Mouse (Mus musculus) granulocyte monocyte progenitor cell, adult 5-6 weeks (primary cell): ENCODE results near the gene Hdac5. TPM values are rescaled to one million over a fixed set of nuclear protein-coding genes. Genes with fewer than 3 reads are reported as not detected.
A peak's percentile ranks its signal among the peaks of the same experiment; 100 is the strongest.
"Not testable (repeated sequence)": the region's sequence is repeated elsewhere in the genome, so short reads cannot be mapped to it uniquely, and the experiment has no call there.

Experiments used
- ATAC-seq: replicated peaks from 2 replicates; pipeline ENCODE4 v1.8.0; 2016; ENCODE audit warnings: mild to moderate bottlenecking, moderate TSS enrichment, inconsistent platforms; ENCODE audit not compliant: poor library complexity, severe bottlenecking
- total RNA-seq, 2 experiments: library from RNA; stranded (forward) in 1 of 2; stranded (reverse) in 1 of 2; fragments of 200-712, 200-1000 nt in 1 of 2; fragments of >200 nt in 1 of 2; fragmentation: Nextera tagmentation in 1 of 2; gene quantifications; 2 replicates each; pipeline ENCODE4 v1.2.3; 2014 to 2017

Hdac5 gene
- total RNA-seq, 2 experiments from 2014 or later: 26.3 to 28.5 TPM

DNA sequence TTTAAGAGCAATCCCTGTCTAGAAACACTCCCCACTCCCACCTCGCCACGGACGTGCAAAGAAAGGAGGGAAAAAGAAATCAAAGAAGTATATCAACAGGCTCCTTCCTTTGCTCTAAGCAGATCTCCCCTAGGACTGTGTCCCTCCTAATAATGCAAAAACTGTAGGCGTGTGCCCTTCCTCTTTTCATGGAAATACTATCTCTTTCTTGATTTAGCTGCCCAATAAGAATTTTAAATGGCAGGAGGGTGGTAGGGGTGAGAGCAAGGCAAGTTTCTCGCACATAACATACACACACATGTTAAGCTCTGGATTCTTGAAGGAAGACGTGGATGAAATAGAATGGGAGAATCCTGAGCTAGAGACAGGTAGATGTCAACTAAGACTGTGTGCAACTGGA, 41.0 kb downstream of the Hdac5 start:
- ATAC-seq: no peak

- ATAC-seq: no peak
These were observed 43.7 kb downstream of the Hdac5 start for GRCm38 (mm10) chr11:102186235-102186634.

- ATAC-seq: no peak
These were observed 44.3 kb downstream of the Hdac5 start for GRCm38 (mm10) chr11:102185677-102186076.

GRCm38 (mm10) chr11:102184646-102185495, 45.1 kb downstream of the Hdac5 start, which contains the start of gene Lsm12:
Gene Lsm12, minus strand, starts transcription at chr11:102185296.
- ATAC-seq: peak; percentile 78

DNA sequence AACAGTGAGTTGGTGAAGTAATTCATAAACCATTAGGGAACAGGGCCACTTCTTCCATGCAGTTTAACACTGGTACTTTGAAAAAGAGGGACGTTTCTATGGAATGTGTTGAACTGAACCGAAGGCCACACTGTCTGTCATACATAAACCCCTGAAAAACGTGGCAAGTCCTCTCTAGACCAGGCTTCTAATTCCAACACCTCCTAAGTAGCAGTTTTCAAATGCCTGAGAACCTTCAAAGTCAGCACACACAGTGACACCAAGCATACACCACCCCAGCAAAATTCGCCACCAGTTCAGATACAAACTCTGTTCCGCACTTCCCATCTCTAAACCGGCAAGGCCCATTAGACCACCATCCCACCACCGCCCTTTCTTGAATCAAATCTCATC, 45.7 kb downstream of the Hdac5 start:
- ATAC-seq: no peak

- ATAC-seq: no peak
These were observed 50.1 kb downstream of the Hdac5 start for GRCm38 (mm10) chr11:102179836-102180235.

- ATAC-seq: no peak
These were observed 61.3 kb downstream of the Hdac5 start for GRCm38 (mm10) chr11:102168689-102169088.

GRCm38 (mm10) chr11:102167539-102167938, 62.4 kb downstream of the Hdac5 start:
- no peak for ATAC-seq

DNA sequence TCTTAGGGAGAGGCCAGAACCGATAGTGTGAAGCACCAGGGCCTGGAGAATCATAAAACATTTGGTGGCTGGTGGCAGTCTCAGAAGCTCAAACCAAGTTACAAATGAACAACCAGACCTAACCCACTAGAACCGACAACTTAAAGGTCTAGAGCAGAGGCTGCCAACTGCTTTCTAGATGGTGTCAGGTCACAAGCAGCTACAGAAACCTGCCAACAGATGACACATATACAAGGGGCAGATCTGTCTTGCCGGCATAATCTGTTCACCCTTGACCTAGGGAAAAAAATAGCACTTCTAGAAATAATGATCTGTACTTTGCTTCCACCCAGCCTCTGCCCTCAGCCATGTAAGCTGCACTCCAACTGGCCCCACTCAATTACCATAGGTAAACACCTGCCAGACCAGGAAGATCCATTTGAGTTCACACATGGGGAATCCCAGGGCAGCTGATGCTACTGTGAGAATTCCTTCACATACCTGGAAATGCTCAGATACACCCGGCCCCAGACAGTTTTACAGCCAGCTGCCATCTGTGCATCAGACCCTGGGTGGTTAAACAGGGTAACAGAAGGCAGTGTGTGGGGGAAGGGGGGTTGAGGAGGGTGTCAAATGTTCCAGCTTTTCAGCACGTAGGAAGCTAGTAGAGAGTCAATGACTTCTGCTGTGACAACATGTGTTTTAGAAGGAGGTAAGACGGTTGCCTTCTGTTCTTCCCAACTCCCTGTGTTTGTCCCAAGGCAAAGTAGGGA, 63.8 kb downstream of the Hdac5 start:
- no peak for ATAC-seq

GRCm38 (mm10) chr11:102159781-102160180, 70.2 kb downstream of the Hdac5 start:
- peak; percentile 31; the same call in 1 of the 2 replicates for ATAC-seq

DNA sequence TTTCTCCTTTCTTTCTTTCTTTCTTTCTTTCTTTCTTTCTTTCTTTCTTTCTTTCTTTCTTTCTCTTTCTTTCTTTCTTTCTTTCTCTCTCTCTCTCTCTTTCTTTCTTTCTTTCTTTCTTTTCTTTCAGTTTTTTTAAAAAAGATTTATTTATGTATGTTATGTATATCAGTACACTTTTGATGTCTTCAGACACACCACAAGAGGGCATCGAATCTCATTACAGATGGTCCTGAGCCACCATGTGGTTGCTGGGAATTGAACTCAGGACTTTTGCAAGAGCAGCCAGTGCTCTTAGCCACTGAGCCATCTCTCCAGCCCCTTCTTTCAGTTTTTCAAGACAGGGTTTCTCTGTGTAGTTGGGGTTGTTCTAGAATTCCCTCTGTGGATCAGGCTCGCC, 71.9 kb downstream of the Hdac5 start:
- ATAC-seq: not testable (repeated sequence)

GRCm38 (mm10) chr11:102156786-102157089, 73.2 kb downstream of the Hdac5 start:
- no peak for ATAC-seq

GRCm38 (mm10) chr11:102156039-102156785, 73.8 kb downstream of the Hdac5 start, which contains the start of gene Tmem101:
Gene Tmem101, minus strand, starts transcription at chr11:102156404.
- peak; percentile 91 for ATAC-seq

- ATAC-seq: no peak
These were observed 82.6 kb downstream of the Hdac5 start for GRCm38 (mm10) chr11:102147213-102147989.

DNA sequence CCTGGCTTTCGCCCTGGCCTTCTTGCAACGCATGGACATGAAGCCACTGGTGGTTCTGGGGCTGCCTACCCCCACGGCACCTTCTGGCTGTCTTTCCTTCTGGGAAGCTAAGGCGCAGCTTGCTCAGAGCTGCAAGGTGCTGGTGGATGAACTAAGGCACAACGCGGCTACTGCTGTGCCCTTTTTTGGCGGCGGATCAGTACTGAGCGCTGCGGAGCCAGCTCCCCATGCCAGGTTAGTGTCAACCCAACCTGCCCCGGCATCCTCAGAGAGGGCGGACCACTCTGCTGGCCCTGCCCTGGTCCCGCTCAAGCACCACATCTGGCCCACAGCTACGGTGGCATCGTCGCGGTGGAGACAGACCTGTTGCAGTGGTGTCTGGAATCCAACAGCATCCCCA, 83.4 kb downstream of the Hdac5 start:
- no peak for ATAC-seq

GRCm38 (mm10) chr11:102146005-102146404, 84.0 kb downstream of the Hdac5 start:
- no peak for ATAC-seq

- ATAC-seq: peak; percentile 65
These were observed 84.4 kb downstream of the Hdac5 start, which contains the start of gene Nags for GRCm38 (mm10) chr11:102145471-102146001. Gene Nags, plus strand, starts transcription at chr11:102145513.

DNA sequence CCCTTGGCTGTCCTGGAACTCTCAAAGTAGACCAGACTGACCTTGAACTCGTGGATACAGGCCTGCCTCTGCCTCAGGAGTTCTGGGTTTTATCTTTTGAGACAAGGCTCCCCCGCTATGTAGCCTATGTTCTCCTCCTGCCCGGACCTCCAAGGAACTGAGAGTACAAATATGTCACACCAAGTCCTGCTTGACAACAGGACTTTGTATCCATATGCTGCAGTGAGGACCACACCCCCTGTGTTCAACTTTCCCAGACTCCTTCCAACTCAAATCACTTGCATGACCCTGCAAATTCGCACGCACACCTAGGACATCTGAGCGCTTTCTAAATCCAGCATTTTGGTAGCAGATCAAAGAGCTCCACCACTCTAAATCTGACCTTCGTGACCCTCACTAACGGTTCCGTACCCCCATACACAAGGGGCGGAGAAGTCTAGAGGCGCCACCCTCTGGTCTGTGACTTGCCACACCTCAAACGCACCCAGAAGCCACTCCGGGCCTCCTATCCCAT, 85.0 kb downstream of the Hdac5 start:
- no peak for ATAC-seq
